Mouse (Mus musculus) kidney, postnatal 25 days (tissue): ENCODE measurements around the gene Eif5a.
A peak's percentile ranks its signal among the peaks of the same experiment; 100 is the strongest.
"Not testable (repeated sequence)": the region's sequence is repeated elsewhere in the genome, so short reads cannot be mapped to it uniquely, and the experiment has no call there.

Source experiments
- DNase-seq, 2 experiments: peaks; one replicate each; pipeline ENCODE4 v3.0.0; 2021; ENCODE audit warnings: mixed read lengths in 2 of 2

Gene Eif5a

DNA sequence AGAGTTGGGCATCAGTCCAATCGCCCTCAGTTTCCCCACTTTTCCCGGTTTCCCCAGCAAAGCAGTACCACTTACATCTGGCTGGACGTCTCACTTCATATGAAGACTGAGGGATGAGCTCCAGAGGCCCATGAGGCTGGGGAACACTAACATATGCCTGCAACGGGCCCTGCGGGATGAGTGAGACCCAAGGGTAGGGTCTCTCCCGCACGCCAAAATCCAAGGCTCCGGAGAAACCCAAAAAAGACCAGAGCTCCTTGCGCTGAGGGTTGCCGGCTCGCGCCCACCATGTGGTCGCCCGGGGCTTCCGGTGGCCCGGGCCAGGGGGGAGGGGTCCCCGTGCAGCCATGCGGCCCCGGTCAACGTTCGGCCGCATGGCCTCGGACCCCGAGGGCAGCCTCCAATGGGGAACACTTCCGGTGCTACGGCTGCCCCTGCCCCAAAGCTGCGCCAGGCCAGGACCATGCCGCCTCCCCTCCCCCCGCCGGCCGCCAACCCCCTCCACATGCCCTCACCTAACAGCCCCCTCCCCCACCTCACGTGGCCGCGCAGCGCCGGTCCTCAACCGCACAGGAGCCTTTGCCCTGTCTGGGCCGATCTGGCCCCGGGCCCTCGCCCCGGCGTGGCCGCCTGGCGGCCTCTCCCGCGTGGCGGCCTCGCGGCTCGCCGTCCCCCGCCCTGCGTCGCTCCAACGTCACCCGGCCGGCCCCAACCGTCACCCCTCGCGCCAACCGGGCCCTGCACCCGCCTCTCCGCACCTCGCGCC is 1.3 kb downstream of the Eif5a start:
- peak; percentile 62 to 90 for DNase-seq

DNA sequence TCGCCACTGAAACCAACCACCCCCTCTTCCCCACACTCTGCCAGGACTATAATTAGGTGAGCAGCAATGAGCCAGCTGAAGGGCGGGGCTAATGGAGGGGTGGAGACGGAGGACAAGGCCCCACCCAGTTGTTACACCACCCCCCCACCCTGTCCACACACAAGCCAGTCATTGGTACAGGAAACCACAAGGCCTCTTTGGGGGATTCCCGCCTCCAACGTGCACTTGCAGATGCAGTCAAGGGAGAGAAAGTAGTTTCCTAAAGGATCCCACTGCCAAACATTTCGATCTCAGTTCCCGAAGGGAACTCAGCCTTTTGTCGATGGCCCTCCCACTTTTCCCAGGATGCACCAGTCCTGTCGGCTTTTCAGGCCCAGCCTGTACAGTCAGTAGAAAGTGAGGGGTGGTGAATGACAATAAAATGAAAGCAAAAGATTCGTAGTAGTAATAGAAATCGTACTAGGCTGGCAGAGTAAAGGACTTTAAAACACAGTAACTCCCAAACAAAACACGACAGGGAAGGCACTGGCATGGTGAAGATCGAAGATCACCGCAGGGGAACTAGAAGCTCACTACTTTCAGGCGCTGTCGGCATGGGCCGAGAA is 2.0 kb downstream of the Eif5a start:
- peak; percentile 90 to 94 for DNase-seq

DNA sequence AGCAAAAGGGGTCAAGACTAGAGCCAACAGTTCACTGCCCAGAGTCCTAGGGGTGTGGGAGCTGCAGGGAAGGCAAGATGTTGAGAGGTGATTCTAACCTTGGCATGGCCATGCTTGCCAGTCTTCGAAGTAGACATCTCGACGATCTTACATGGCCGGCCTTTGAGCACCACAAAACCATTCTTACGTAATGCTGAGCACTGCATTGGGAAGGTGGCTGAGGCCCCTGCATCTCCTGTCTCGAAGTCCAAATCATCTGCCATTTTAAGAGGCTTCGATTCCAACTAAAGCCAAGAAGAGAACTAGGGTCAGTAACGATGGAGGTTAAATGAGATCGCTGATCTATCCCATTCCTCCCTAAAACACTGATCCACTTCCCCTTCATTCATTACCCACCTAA is 2.7 kb downstream of the Eif5a start:
- DNase-seq = no peak

GRCm38 (mm10) chr11:69918118-69918517 is 3.6 kb downstream of the Eif5a start:
- no peak for DNase-seq

DNA sequence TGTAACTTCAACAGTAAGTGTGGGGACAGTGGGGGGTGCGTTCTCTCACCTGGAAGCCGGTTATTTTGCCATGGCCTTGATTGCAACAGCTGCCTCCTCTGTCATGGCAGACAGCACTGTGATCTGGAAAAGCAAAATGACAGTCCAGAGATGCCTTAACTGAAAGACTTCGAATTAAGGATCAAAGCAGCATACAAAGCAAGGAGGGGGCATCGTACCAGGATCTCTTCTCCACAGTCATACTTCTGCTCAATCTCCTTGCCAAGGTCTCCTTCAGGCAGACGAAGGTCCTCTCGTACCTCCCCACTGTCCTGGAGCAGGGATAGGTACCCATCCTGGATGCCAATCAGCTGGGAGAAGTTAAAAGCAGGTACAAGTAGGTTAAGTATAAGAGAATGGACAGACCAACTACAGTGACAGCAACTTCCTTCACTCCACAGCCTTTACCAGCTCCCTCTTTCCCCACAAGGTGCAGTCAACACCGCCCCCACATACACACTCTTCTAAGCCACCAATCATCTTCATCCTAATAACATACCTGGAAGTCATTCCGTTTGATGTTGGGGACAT is 4.3 kb downstream of the Eif5a start:
- DNase-seq = no peak

DNA sequence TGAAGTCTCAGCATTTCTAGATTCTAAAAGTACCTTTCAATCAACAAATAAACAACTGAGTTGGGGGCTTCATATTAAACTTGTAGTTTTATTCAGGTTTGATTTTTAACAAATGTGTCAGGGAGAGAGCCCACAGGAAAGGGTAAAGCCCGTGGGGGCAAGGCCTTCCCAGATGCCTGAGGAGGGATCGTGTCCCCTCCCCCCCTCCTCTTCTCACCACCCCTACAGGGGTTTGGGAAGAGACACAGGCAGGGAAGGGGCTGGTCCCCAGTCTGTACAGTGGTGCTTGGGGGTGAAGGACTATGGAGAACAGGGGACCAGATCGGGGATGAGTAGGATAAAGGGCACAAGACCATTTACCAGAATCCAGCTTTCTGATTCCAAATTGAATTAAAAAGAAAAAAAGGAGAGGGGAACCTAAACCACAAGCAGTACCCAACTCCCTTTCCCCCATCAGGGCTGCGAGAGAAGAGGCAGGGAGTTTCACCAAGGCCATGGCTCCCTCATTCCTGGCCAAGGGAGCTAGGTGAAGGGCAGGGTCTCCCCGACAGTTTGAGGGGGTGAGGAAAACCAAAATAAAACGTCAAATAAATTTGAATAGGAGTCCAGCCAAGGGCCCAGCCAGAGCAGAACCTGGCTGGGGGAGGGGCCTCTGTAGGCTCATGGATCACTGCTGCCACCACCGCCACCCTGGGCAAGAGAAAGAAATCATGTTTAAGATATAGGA is 4.9 kb downstream of the Eif5a start:
- not testable (repeated sequence) for DNase-seq

DNA sequence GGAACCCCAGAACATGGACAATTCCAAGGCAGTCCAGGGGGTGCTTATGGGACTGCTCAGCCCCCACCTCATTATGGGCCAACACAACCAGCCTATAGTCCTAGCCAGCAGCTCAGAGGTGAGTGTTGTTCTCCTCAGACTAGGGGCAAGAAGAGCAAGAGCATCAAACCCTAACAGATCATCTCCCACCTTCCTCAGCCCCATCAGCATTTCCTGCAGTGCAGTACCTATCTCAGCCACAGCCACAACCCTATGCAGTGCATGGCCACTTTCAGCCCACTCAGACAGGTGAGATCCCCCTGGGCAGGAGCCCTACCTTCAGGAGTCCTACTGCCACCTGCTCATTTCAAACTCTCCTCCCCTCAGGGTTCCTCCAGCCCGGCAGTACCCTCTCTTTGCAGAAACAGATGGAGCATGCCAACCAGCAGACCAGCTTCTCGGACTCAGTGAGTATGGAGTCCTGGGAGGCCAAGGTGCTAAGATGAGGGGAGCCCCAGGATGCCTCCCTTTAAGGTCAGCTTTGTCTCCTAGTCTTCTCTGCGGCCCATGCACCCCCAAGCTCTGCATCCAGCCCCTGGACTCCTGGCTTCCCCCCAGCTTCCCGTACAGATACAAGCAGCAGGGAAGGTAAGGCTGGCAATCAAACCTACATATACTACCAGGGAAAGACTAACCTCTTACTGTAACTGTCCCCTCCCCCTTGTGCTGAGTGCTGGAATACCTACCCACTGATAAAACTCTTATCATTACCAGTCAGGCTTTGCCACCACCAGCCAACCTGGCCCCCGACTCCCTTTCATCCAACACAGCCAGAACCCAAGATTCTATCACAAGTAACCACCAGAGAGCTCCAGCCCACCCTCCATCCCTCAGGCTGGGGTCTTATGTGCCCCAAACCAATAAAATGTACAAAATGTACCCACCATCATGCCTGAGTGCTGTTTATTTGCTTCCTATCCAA is 5.8 kb downstream of the Eif5a start:
- no peak for DNase-seq

- DNase-seq = no peak
These were observed 6.8 kb downstream of the Eif5a start for GRCm38 (mm10) chr11:69914917-69915430.

GRCm38 (mm10) chr11:69914372-69914764 is 7.4 kb downstream of the Eif5a start:
- DNase-seq = no peak

GRCm38 (mm10) chr11:69913554-69914371 is 8.0 kb downstream of the Eif5a start, which contains the start of gene Gps2:
Gps2 (plus strand) TSS chr11:69913888.
- DNase-seq = peak; percentile 94 to 96

DNA sequence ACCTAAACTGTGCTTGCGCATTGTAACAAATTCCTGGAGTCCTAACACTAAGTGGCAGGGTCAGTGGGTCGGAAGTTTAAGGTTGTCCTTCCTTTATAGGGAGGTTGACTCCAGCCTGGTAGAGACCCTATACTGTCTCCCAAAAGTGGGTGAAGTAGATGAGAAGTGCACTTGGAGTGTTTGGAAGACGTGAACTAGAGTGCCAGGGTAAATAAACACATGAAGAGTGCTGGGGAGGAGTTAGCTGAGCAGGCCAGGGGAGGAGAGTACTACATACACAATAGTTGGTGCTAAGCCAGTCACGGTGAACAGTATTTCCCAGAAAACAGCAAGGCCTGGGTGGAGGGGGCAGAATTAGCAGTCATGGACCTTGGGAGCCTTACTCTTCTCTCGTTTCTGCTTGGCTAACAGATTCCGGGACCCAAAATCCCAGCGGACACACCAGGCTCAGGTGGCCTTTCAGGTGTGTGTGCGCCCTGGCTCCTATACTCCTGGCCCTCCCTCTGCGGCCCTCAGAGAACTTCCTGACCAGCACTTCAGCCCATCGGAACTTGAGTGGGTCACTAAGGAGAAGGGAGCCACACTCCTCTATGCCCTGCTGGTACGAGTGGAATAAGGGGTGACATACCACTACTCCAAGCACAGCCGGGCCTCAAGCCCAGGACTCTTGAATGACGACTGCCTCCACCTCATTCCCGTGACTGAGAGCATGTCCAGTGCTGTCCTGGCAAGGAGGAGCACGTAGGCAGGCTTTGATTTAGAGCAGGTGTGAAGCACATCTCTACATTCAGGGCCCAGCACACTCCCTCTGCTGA is 8.8 kb downstream of the Eif5a start:
- DNase-seq = no peak

DNA sequence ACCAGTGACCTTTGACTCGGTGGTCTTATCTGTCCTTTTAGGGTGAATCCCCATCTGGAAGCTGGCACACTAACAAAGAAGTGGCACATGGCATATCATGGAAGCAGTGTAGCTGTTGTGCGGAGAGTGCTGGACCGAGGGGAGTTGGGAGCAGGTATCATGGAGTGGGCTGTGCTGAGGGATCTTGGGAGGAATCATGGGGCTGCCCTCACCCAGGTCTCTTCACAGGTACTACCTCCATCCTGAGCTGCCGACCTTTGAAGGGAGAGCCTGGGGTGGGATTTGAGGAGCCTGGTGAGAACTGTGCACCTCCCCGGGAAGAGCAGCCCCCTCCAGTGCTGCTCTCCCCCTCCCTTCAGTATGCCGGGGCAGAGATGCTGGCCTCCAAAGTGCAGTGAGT is 10.1 kb downstream of the Eif5a start:
- no peak for DNase-seq

DNA sequence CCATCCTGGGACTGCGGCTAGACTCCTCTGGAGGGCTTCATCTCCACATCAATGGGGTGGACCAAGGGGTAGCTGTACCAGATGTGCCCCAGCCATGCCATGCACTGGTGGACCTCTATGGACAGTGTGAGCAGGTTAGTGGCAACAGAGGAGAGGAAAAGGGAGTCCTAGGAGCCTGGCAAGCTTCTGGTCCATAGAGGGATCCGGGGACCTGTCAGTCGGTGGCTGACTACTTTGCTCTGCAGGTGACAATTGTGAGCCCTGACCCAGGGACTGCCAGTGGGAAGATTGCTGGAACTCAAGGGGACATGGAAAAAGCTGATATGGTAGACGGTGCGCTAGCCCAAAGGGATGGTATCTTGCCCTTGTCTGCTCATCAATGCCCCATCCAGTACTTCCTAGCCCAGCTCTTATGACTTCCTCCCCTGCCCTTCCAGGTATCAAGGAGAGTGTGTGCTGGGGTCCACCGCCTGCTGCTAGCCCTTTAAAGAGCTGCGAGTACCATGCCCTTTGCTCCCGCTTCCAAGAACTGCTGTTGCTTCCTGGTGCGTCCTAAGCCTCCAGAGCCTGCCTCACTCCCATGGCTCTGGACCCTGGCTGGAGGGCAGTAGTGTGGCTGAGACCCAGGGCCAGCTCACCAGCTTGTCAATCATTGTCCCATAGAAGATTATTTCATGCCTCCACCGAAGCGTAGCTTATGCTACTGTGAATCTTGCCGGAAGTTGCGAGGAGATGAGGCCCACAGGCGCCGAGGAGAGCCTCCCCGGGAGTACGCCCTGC is 10.8 kb downstream of the Eif5a start:
- peak; percentile 72 to 92 for DNase-seq

DNA sequence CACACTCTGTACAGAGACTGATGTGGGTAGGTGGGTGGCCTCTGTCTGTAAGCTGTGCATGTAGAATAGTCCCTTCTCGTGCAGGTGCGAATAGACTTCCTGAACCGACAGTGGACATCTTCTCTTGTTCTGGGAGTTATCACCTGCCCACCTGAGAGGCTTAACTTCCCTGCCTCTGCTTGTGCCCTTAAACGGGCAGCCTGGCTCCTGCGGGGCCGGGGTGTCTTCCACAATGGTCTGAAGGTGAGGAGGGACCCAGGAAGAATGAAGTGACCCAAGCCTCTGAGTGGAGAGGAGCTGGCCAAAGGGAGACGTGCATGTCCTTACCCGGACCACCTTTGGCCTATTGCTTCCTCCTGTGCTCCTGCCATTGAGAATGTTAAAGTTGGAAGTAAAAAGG is 11.6 kb downstream of the Eif5a start:
- DNase-seq = no peak

DNA sequence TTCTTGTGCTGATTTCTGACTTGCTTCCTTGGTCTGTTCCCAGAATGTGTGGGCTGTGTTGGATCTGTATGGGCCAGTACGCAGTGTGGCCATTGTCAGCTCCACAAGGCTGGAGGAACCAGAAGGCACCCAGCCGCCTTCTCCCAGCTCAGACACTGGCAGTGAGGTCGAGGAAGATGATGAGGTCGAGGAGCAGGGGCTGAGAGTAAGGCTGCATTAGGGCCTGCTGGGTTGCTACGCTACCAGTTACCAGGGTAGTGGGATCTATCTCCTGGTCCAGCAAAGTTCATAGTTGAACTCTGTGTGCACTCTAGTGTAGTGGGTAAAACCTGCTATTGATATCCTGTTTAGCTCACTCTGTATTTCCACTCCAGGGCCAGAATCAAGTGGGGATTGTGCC is 12.6 kb downstream of the Eif5a start:
- DNase-seq = no peak

GRCm38 (mm10) chr11:69908645-69909044 is 13.1 kb downstream of the Eif5a start:
- DNase-seq = peak; percentile 94 to 97

DNA sequence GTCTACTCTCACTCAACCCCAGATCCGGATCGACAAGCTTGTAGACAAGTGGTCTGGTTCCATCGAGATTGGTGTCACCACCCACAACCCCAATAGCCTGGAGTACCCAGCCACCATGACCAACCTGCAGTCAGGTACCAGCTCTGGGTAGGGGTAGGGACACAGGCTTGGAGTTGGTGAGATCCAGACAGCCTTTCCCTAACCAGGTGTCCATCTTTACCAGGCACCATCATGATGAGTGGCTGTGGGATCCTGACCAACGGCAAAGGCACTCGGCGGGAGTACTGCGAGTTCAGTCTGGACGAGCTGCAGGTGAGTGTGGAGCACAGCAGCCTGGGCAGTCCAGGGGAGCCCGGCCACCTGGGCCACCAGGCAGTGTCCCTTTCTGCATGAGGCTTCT is 17.4 kb downstream of the Eif5a start:
- DNase-seq = no peak

- DNase-seq = no peak
These were observed 18.8 kb downstream of the Eif5a start for GRCm38 (mm10) chr11:69902972-69903371.

GRCm38 (mm10) chr11:69901993-69902392 is 19.8 kb downstream of the Eif5a start:
- DNase-seq = no peak
